Mouse (Mus musculus) olfactory bulb, adult 2 months (tissue): ENCODE measurements at regions not wholly inside any gene's neighbourhood (a gene's known extent, or its start where the extent isn't known, plus 50 kb on each side); places are given as distances from the start of the nearest gene placed in this dataset.

Source experiments
- CTCF ChIP-seq: fragments of 200-500 bp; IDR thresholded peaks from 2 replicates; pipeline ENCODE4 v1.5.1; 2012; ENCODE audit warnings: low read depth, mild to moderate bottlenecking, low read length, moderate library complexity; ENCODE audit not compliant: insufficient read depth
- POLR2A ChIP-seq: fragments of 200-500 bp; IDR thresholded peaks from 2 replicates; pipeline ENCODE4 v1.6.1; 2012; ENCODE audit warnings: mild to moderate bottlenecking, low read depth, low read length, moderate library complexity; ENCODE audit not compliant: insufficient read depth

GRCm38 (mm10) chr16:49505271-49505670 is 193.8 kb upstream of the Ift57 start:
- TF ChIP-seq CTCF, result no peak
- TF ChIP-seq POLR2A, result no peak
